In genomic region chr3:63975955-63976908, GRCm38 (mm10) we compare ENCODE assay signal across 7 mouse cellular contexts. TPM values are rescaled to one million over a fixed set of nuclear protein-coding genes. Genes with fewer than 3 reads are reported as not detected.
A peak's percentile ranks its signal among the peaks of the same experiment; 100 is the strongest.
DNase-seq lines count a peak whose midpoint lies in the region; ATAC-seq and TF ChIP-seq lines count a peak whose summit lies in the region.

Gmps (plus strand) TSS chr3:63976106.

- WGBS in embryonic facial prominence, embryonic 12.5 days, result under 1% methylated on average over 67 of the region's 67 CpGs
- WGBS in heart, adult 2 months, result under 1% methylated on average over 67 of the region's 67 CpGs
- under 1% methylated on average over 67 of the region's 67 CpGs for WGBS in limb, embryonic 13.5 days
- WGBS in midbrain, embryonic 16.5 days, result under 1% methylated on average over 67 of the region's 67 CpGs

- H3K4me1 ChIP-seq in embryonic facial prominence, embryonic 12.5 days, result peaks cover 13% of the 10 kb centered on the region; the same call in 1 of the 2 replicates
- peaks cover 6% of the 10 kb centered on the region for H3K4me1 ChIP-seq in heart, adult 2 months (ENCODE audit: control insufficient read depth, insufficient read depth, low read length)
- peaks cover 23% of the 10 kb centered on the region for H3K4me1 ChIP-seq in limb, embryonic 13.5 days
- peaks cover 20% of the 10 kb centered on the region for H3K4me1 ChIP-seq in midbrain, embryonic 16.5 days (ENCODE audit: control insufficient read depth, insufficient read depth, low read length)

- intact Hi-C loops in heart, adult 2 months (cut with DNase I), result loop anchor here (1.0 kb wide), 2 partner anchors 12 to 47 kb away; partner anchors contain the start of genes E130311K13Rik and Slc33a1

- TF ChIP-seq EP300 in heart, adult 2 months (IDR thresholded peaks at IDR 0.05; ENCODE audit: insufficient read depth, low read depth, low read length), result no peak

- H3K36me3 ChIP-seq in embryonic facial prominence, embryonic 12.5 days, result peaks cover 6% of the 10 kb centered on the region; the same call in 1 of the 2 replicates
- H3K36me3 ChIP-seq in heart, adult 2 months (ENCODE audit: control insufficient read depth, insufficient read depth, low read length), result peaks cover 11% of the 10 kb centered on the region
- peaks cover 15% of the 10 kb centered on the region for H3K36me3 ChIP-seq in limb, embryonic 13.5 days
- no peaks in the 10 kb centered on the region for H3K36me3 ChIP-seq in midbrain, embryonic 16.5 days (ENCODE audit: control insufficient read depth, insufficient read depth, low read length)

- H3K9ac ChIP-seq in embryonic facial prominence, embryonic 12.5 days, result peak within 1 kb of the TSS; percentile 92
- H3K9ac ChIP-seq in heart, adult 2 months (ENCODE audit: low read depth, low read length), result peak within 1 kb of the TSS; percentile 95
- H3K9ac ChIP-seq in limb, embryonic 13.5 days, result peak within 1 kb of the TSS; percentile 97
- peak within 1 kb of the TSS; percentile 98 for H3K9ac ChIP-seq in midbrain, embryonic 16.5 days (ENCODE audit: low read depth, low read length)

- H3K4me2 ChIP-seq in embryonic facial prominence, embryonic 12.5 days (replicated peaks), result peak within 1 kb of the TSS; percentile 72
- H3K4me2 ChIP-seq in limb, embryonic 13.5 days (replicated peaks), result peak within 1 kb of the TSS; percentile 79
- peak within 1 kb of the TSS; percentile 64 for H3K4me2 ChIP-seq in midbrain, embryonic 16.5 days (ENCODE audit: low read length)

- peak within 1 kb of the TSS; percentile 93 for H3K27ac ChIP-seq in embryonic facial prominence, embryonic 12.5 days
- H3K27ac ChIP-seq in heart, adult 2 months, result peak within 1 kb of the TSS; percentile 90
- peak within 1 kb of the TSS; percentile 92 for H3K27ac ChIP-seq in limb, embryonic 13.5 days
- peak within 1 kb of the TSS; percentile 86 for H3K27ac ChIP-seq in midbrain, embryonic 16.5 days (ENCODE audit: low read length)

- peak; percentile 86 for TF ChIP-seq POLR2A in heart, adult 2 months (IDR thresholded peaks at IDR 0.05; ENCODE audit: insufficient read depth, low read depth, low read length)

- no peaks in the 10 kb centered on the region for H3K9me3 ChIP-seq in embryonic facial prominence, embryonic 12.5 days
- no peaks in the 10 kb centered on the region for H3K9me3 ChIP-seq in limb, embryonic 13.5 days
- no peaks in the 10 kb centered on the region for H3K9me3 ChIP-seq in midbrain, embryonic 16.5 days (replicated peaks; ENCODE audit: control insufficient read depth, low read length, poor library complexity, severe bottlenecking)

- peak within 1 kb of the TSS; percentile 96 for H3K4me3 ChIP-seq in embryonic facial prominence, embryonic 12.5 days
- H3K4me3 ChIP-seq in heart, adult 2 months, result peak within 1 kb of the TSS; percentile 79
- H3K4me3 ChIP-seq in limb, embryonic 13.5 days, result peak within 1 kb of the TSS; percentile 95
- H3K4me3 ChIP-seq in midbrain, embryonic 16.5 days (ENCODE audit: low read depth, low read length), result peak within 1 kb of the TSS; percentile 77

- peak; percentile 92 for DNase-seq in adrenal gland, postnatal 25 days
- peak; percentile 95 to 96 for DNase-seq in heart, adult 2 months
- peak; percentile 93 to 96 for DNase-seq in kidney, adult 8-10 months
- peak; percentile 87 to 96 for DNase-seq in spleen, postnatal 10 days (ENCODE audit: low spot score in 2 of 2)

- H3K27me3 ChIP-seq in embryonic facial prominence, embryonic 12.5 days, result no peaks in the 10 kb centered on the region
- no peaks in the 10 kb centered on the region for H3K27me3 ChIP-seq in heart, adult 2 months (ENCODE audit: control insufficient read depth, insufficient read depth, low read length)
- H3K27me3 ChIP-seq in limb, embryonic 13.5 days, result no peaks in the 10 kb centered on the region
- H3K27me3 ChIP-seq in midbrain, embryonic 16.5 days (ENCODE audit: control insufficient read depth, insufficient read depth, low read depth, low read length), result no peaks in the 10 kb centered on the region

- H3K79me2 ChIP-seq in heart, adult 2 months (replicated peaks; ENCODE audit: control insufficient read depth, insufficient read depth, low read length), result peaks cover 4% of the 10 kb centered on the region

- no peak for TF ChIP-seq CTCF in heart, adult 2 months (IDR thresholded peaks at IDR 0.05)

- peak; percentile 99 for ATAC-seq in embryonic facial prominence, embryonic 12.5 days (ENCODE audit: insufficient number of reproducible peaks, insufficient read depth, low FRiP score, low TSS enrichment)
- ATAC-seq in limb, embryonic 13.5 days (ENCODE audit: low FRiP score, low read depth), result peak; percentile 99
- ATAC-seq in midbrain, embryonic 16.5 days, result peak; percentile 100

RNA-seq across cellular contexts. Expression of gene Gmps, which starts in this region (rescaled TPM):
- 20.9 and 24.4 TPM in 2 replicates for total RNA-seq in adrenal gland, postnatal 25 days (2021)
- polyA plus RNA-seq in embryonic facial prominence, embryonic 12.5 days (2016; fragmentation: Nextera tagmentation; extraction: Ambion mirVana), result 56.2 and 57.5 TPM in 2 replicates
- 10 to 100 TPM; 24.6 to 27.4 TPM for total RNA-seq in heart, adult 2 months (2021)
- 4.4 and 10.3 TPM in 2 replicates for polyA plus RNA-seq in heart, adult 2 months (2012; rRNA removed)
- 53.1 and 53.3 TPM in 2 replicates for polyA plus RNA-seq in limb, embryonic 13.5 days (2015; fragmentation: Nextera tagmentation; extraction: Ambion mirVana)
- polyA plus RNA-seq in midbrain, embryonic 16.5 days (2015; fragmentation: Nextera tagmentation; extraction: Ambion mirVana), result 53.0 and 53.3 TPM in 2 replicates

Comparison
In these comparisons a context has a peak if more than half of its experiments do, and no peak if none do; other contexts are left out.
1. Peak in every context shown above with its lines: DNase-seq, ATAC-seq, H3K4me3 ChIP-seq and H3K27ac ChIP-seq.